9 mouse cellular contexts compared by ENCODE assay signal in the genomic region with DNA sequence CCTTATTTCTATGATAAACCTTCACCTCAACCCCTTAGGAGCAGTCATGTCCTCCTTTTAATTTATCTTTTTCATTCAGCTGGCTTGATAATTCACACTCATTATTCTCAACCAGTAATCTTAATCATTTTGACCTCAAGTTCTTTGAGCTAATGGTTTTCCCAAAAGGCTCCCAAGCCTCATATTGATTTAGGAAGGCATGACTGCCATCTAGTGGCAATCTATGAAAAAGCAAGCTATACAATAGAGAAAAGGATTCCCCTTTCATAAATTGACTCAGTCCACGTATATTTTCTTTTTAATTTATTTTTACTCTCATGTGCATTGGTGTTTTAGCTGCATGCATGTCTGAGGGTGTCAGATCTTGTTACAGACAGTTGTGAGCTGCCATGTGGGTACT. TPM values are rescaled to one million over a fixed set of nuclear protein-coding genes. Genes with fewer than 3 reads are reported as not detected.
DNase-seq lines count a peak whose midpoint lies in the region; ATAC-seq and TF ChIP-seq lines count a peak whose summit lies in the region.
"Had no signal": no experiment of that assay in that cellular context is flagged by ENCODE, and none has a peak within 500 bp of the region (broad histone marks: within the 10 kb centered on the region; RNA-seq: fewer than 3 reads in every experiment).

No protein-coding gene starts in this region.

- H3K9me3 ChIP-seq in limb, embryonic 14.5 days (ENCODE audit: control insufficient read depth, low read length), result no peaks in the 10 kb centered on the region
- H3K9me3 ChIP-seq in limb, embryonic 10.5 days (replicated peaks), result no peaks in the 10 kb centered on the region
- H3K9me3 ChIP-seq: heart, embryonic 15.5 days had no signal

- no peak overlapping the region for H3K4me2 ChIP-seq in limb, embryonic 14.5 days (replicated peaks; ENCODE audit: low read depth, low read length, severe bottlenecking)
- H3K4me2 ChIP-seq: heart, embryonic 15.5 days had no signal

- no peak for ATAC-seq in cerebellum, adult (ENCODE audit: insufficient number of reproducible peaks, low FRiP score, low TSS enrichment)
- no peak for ATAC-seq in limb, embryonic 14.5 days (ENCODE audit: low FRiP score, low read depth)
- peak; percentile 27 for ATAC-seq in megakaryocyte progenitor cell, adult 5-6 weeks (replicated peaks; ENCODE audit: poor library complexity)

- WGBS in limb, embryonic 14.5 days, result 28% methylated on average over 1 of the region's 1 CpGs
- 25% methylated on average over 1 of the region's 1 CpGs for whole genome bisulfite sequencing in limb, embryonic 10.5 days

- no peaks in the 10 kb centered on the region for H3K36me3 ChIP-seq in limb, embryonic 14.5 days (ENCODE audit: control insufficient read depth, insufficient read depth, low read length)
- H3K36me3 ChIP-seq in limb, embryonic 10.5 days, result no peaks in the 10 kb centered on the region
- H3K36me3 ChIP-seq: heart, embryonic 15.5 days had no signal

- no peak overlapping the region for H3K4me3 ChIP-seq in limb, embryonic 14.5 days (replicated peaks; ENCODE audit: low read length)
- H3K4me3 ChIP-seq in limb, embryonic 10.5 days, result no peak overlapping the region
- H3K4me3 ChIP-seq: heart, embryonic 15.5 days had no signal

- no peak overlapping the region for H3K27ac ChIP-seq in limb, embryonic 14.5 days (replicated peaks; ENCODE audit: low read depth, low read length)
- no peak overlapping the region for H3K27ac ChIP-seq in limb, embryonic 10.5 days
- H3K27ac ChIP-seq: heart, embryonic 15.5 days had no signal

- DNase-seq in cerebellum, postnatal 14 days, result peak; percentile 27 to 60
- peak; percentile 85 for DNase-seq in limb, embryonic 14.5 days (ENCODE audit: low spot score)
- DNase-seq in limb, embryonic 10.5 days (ENCODE audit: low spot score), result no peak
- peak; percentile 80 for DNase-seq in brain, adult 2 months (ENCODE audit: low read depth, low spot score)
- DNase-seq in urinary bladder, postnatal 10 days (ENCODE audit: low spot score), result no peak
- no peak for DNase-seq in T-cell, adult 2 months (ENCODE audit: low spot score)

- H3K4me1 ChIP-seq in limb, embryonic 14.5 days (ENCODE audit: control insufficient read depth, insufficient read depth, low read length), result peaks cover 5% of the 10 kb centered on the region; the same call in 1 of the 2 replicates
- peaks cover 17% of the 10 kb centered on the region; the same call in 1 of the 2 replicates for H3K4me1 ChIP-seq in limb, embryonic 10.5 days

- H3K27me3 ChIP-seq in limb, embryonic 14.5 days (ENCODE audit: control insufficient read depth, insufficient read depth, low read length), result no peaks in the 10 kb centered on the region
- peaks cover 23% of the 10 kb centered on the region for H3K27me3 ChIP-seq in limb, embryonic 10.5 days (ENCODE audit: low read depth, poor library complexity, severe bottlenecking)

- no peak for TF ChIP-seq POLR2A in limb, embryonic 14.5 days (IDR thresholded peaks at IDR 0.05; ENCODE audit: borderline replicate concordance, extremely low read depth, insufficient read depth, insufficient read length)

- H3K9ac ChIP-seq in limb, embryonic 14.5 days (ENCODE audit: low read depth, low read length, severe bottlenecking), result no peak overlapping the region
- H3K9ac ChIP-seq: heart, embryonic 15.5 days had no signal

RNA-seq across cellular contexts. Expression of a gene that starts 4.8 kb away (rescaled TPM):
- polyA plus RNA-seq in limb, embryonic 14.5 days (2012; rRNA removed), result 7.3 and 12.8 TPM in 2 replicates
- 25.4 and 25.9 TPM in 2 replicates for polyA plus RNA-seq in limb, embryonic 14.5 days (2014; fragmentation: Nextera tagmentation; extraction: Ambion mirVana)
- 27.7 and 28.9 TPM in 2 replicates for polyA plus RNA-seq in limb, embryonic 10.5 days (2016; fragmentation: Nextera tagmentation; extraction: Ambion mirVana)
- 35.8 and 40.0 TPM in 2 replicates for total RNA-seq in megakaryocyte progenitor cell, adult 5-6 weeks (2015)
- total RNA-seq in megakaryocyte progenitor cell, adult 5-6 weeks (2017), result 51.6 and 52.3 TPM in 2 replicates

RNA-seq across cellular contexts. Expression of a gene that starts 30.1 kb away (rescaled TPM):
- polyA plus RNA-seq in limb, embryonic 14.5 days (2012; rRNA removed), result 75.8 and 251 TPM in 2 replicates
- polyA plus RNA-seq in limb, embryonic 14.5 days (2014; fragmentation: Nextera tagmentation; extraction: Ambion mirVana), result 208 and 210 TPM in 2 replicates
- polyA plus RNA-seq in limb, embryonic 10.5 days (2016; fragmentation: Nextera tagmentation; extraction: Ambion mirVana), result 301 and 341 TPM in 2 replicates
- total RNA-seq in megakaryocyte progenitor cell, adult 5-6 weeks (2015), result 118 and 141 TPM in 2 replicates
- total RNA-seq in megakaryocyte progenitor cell, adult 5-6 weeks (2017), result 182 and 238 TPM in 2 replicates

Comparison
In these comparisons a context has a peak if more than half of its experiments do, and no peak if none do; other contexts are left out.
1. DNase-seq: peak in cerebellum, postnatal 14 days (2 of 2), limb, embryonic 14.5 days (single experiment) and brain, adult 2 months (single experiment); none in limb, embryonic 10.5 days (single experiment), urinary bladder, postnatal 10 days (single experiment) and T-cell, adult 2 months (single experiment).